In genomic region chr3:79129044-79129600, GRCm38 (mm10) we compare ENCODE assay signal across 11 mouse cellular contexts.
DNase-seq lines count a peak whose midpoint lies in the region; ATAC-seq and TF ChIP-seq lines count a peak whose summit lies in the region.
"Had no signal": no experiment of that assay in that cellular context is flagged by ENCODE, and none has a peak within 500 bp of the region (broad histone marks: within the 10 kb centered on the region; RNA-seq: fewer than 3 reads in every experiment).

No protein-coding gene starts in this region.

- peak; percentile 26 to 39 for DNase-seq in adrenal gland, postnatal 36 days
- no peak for DNase-seq in adrenal gland, postnatal 10 days
- DNase-seq in kidney, postnatal 0 days (ENCODE audit: low spot score) = peak; percentile 49
- DNase-seq in kidney, adult 2 months = no peak
- DNase-seq in Muller cell, postnatal 12 days (ENCODE audit: inconsistent ontology term) = peak; percentile 84
- no peak for DNase-seq in layer of hippocampus, adult 9-11 months
- no peak for DNase-seq in layer of hippocampus, postnatal 25 days (ENCODE audit: extremely low spot score in 1 of 2, low spot score in 1 of 2)
- DNase-seq: cerebellum, postnatal 25 days; gastrocnemius, postnatal 14 days; kidney, postnatal 10 days had no signal

- no peak for ATAC-seq in kidney, postnatal 0 days (replicated peaks; ENCODE audit: low FRiP score, low read depth)
- ATAC-seq in forebrain, embryonic 15.5 days (replicated peaks) = 0 out of 2 replicates have a peak, but pooled peaks have one; percentile 23

- no peak for TF ChIP-seq POLR2A in kidney, adult 2 months (IDR thresholded peaks at IDR 0.05; ENCODE audit: low read depth, low read length)

- TF ChIP-seq CTCF in kidney, postnatal 0 days (IDR thresholded peaks at IDR 0.05; ENCODE audit: low read depth) = no peak
- TF ChIP-seq CTCF in kidney, adult 2 months (conservative IDR thresholded peaks at IDR 0.05; ENCODE audit: insufficient read depth, insufficient read length, low read depth, low read length) = no peak

- H3K27ac ChIP-seq in kidney, postnatal 0 days = no peak overlapping the region
- no peak overlapping the region for H3K27ac ChIP-seq in kidney, adult 2 months (ENCODE audit: insufficient read depth, low read depth, low read length)
- no peak overlapping the region for H3K27ac ChIP-seq in forebrain, embryonic 15.5 days (replicated peaks)

- no peak overlapping the region for H3K4me3 ChIP-seq in kidney, postnatal 0 days (replicated peaks; ENCODE audit: low read depth, low read length)
- H3K4me3 ChIP-seq in kidney, adult 2 months (ENCODE audit: insufficient read depth, low read depth, low read length) = no peak overlapping the region
- no peak overlapping the region for H3K4me3 ChIP-seq in forebrain, embryonic 15.5 days

- no peak overlapping the region for H3K9ac ChIP-seq in kidney, postnatal 0 days (ENCODE audit: low read depth, low read length)
- no peak overlapping the region for H3K9ac ChIP-seq in forebrain, embryonic 15.5 days (replicated peaks)

- 65% methylated on average over 6 of the region's 6 CpGs for WGBS in kidney, postnatal 0 days
- 57% methylated on average over 6 of the region's 6 CpGs for WGBS in kidney, adult 2 months
- WGBS in forebrain, embryonic 15.5 days = 37% methylated on average over 6 of the region's 6 CpGs

- H3K36me3 ChIP-seq in kidney, postnatal 0 days (ENCODE audit: insufficient read depth, low read length) = no peaks in the 10 kb centered on the region
- H3K36me3 ChIP-seq in kidney, adult 2 months (ENCODE audit: control insufficient read depth, insufficient read depth, low read length) = no peaks in the 10 kb centered on the region
- no peaks in the 10 kb centered on the region for H3K36me3 ChIP-seq in forebrain, embryonic 15.5 days

- no peaks in the 10 kb centered on the region for H3K9me3 ChIP-seq in kidney, postnatal 0 days (replicated peaks; ENCODE audit: low read length)
- H3K9me3 ChIP-seq in forebrain, embryonic 15.5 days = no peaks in the 10 kb centered on the region

- peaks cover 8% of the 10 kb centered on the region; the same call in 1 of the 2 replicates for H3K4me1 ChIP-seq in kidney, postnatal 0 days (replicated peaks; ENCODE audit: insufficient read depth, low read length)
- peaks cover 12% of the 10 kb centered on the region for H3K4me1 ChIP-seq in kidney, adult 2 months (ENCODE audit: control insufficient read depth, insufficient read depth, low read length)
- peaks cover 13% of the 10 kb centered on the region; the same call in 1 of the 2 replicates for H3K4me1 ChIP-seq in forebrain, embryonic 15.5 days

- H3K4me2 ChIP-seq in kidney, postnatal 0 days (ENCODE audit: low read length) = no peak overlapping the region
- no peak overlapping the region for H3K4me2 ChIP-seq in forebrain, embryonic 15.5 days (replicated peaks)

- H3K27me3 ChIP-seq in kidney, postnatal 0 days (ENCODE audit: insufficient read depth, low read length) = no peaks in the 10 kb centered on the region
- no peaks in the 10 kb centered on the region for H3K27me3 ChIP-seq in kidney, adult 2 months (replicated peaks; ENCODE audit: control insufficient read depth, insufficient read depth, low read length)
- H3K27me3 ChIP-seq in forebrain, embryonic 15.5 days = no peaks in the 10 kb centered on the region

Comparison
In these comparisons a context has a peak if more than half of its experiments do, and no peak if none do; other contexts are left out.
1. DNase-seq: peak in adrenal gland, postnatal 36 days (2 of 2), kidney, postnatal 0 days (single experiment) and Muller cell, postnatal 12 days (single experiment); none in adrenal gland, postnatal 10 days (single experiment), kidney, adult 2 months (single experiment), layer of hippocampus, adult 9-11 months (single experiment) and layer of hippocampus, postnatal 25 days (0 of 2).